Mouse (Mus musculus): ENCODE measurements at regions not wholly inside any gene's neighbourhood (a gene's known extent, or its start where the extent isn't known, plus 50 kb on each side); places are given as distances from the start of the nearest gene placed in this dataset.

DNA sequence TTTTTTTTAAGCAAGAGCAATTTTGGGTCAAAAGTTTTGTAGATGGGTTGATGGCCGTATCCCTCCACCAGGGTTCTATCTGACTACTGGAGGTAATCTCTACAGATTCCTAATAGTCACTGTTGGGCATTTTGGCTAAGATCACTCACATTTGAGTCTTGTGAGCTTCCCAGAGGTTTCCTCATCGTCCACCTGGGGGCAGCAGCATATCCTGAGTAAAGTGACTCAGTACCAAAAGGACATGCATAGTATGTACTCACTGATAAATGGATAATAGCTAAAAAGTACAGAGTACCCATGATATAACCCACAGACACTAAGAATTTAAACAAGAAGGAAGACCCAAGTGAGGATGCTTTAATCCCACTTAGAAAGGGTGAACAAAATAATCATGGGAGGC, 1390.0 kb downstream of the Amy2a5 start:
- peak; percentile 2 for DNase-seq (ENCODE audit: low read depth)

Measured in 416B (cell line).